Mouse (Mus musculus) embryo, embryonic 9.5 days (tissue): ENCODE measurements around the gene Gm44503.

ENCODE experiments used
- DNase-seq: peaks from one replicate; pipeline ENCODE4 v3.0.0-alpha.2; 2017; ENCODE audit errors: extremely low spot score

Gene Gm44503

GRCm38 (mm10) chr9:72958521-72959450, at the start of gene Gm44503, which contains the start of gene Dyx1c1:
Gene Gm44503, plus strand, starts transcription at chr9:72958852.
Gene Dyx1c1, plus strand, starts transcription at chr9:72958785.
- peak; percentile 88 for DNase-seq

GRCm38 (mm10) chr9:72911381-72911780, 47.3 kb upstream of the Gm44503 start:
- DNase-seq, result no peak

DNA sequence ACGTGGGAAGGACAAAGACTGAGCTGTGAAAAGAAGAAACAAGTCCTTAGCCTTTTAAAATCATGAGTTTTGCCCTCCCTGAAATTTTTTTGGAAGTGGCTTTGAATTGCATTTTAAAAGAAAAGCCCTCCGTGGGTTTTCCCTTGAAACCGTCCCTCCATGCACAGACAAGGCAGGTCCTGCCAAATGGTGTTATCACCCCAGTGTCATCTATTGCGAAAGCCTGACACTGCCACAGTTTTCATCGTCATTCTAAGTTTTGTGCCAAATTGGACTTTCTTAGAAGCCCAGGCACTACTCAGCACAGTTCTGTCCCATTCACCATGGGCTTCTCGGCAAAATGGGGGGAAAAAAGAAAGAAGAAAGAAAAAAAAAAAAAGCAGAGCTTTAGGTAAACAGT, 45.1 kb upstream of the Gm44503 start:
- no peak for DNase-seq

DNA sequence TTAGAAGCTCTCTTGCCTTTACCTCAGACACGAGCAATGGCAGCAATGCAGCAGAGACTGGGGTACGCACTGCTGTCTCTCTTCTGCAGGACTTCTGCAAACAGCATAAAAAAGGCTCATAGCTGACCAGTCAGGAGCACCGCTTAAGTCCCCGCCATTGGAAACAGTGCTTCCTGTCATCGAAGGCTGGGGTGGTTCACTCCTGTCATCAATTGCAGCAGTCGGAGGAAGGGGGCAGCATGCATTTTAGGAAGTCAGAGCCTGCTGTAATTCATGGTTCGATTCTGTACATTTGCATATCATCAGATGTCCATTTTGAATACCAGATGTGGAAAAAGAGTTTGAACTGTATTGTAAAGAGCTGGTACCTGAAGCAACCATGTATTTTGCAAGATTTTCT, 42.9 kb upstream of the Gm44503 start:
- no peak for DNase-seq

- no peak for DNase-seq
Measured at GRCm38 (mm10) chr9:72923068-72923467, 35.6 kb upstream of the Gm44503 start.

DNA sequence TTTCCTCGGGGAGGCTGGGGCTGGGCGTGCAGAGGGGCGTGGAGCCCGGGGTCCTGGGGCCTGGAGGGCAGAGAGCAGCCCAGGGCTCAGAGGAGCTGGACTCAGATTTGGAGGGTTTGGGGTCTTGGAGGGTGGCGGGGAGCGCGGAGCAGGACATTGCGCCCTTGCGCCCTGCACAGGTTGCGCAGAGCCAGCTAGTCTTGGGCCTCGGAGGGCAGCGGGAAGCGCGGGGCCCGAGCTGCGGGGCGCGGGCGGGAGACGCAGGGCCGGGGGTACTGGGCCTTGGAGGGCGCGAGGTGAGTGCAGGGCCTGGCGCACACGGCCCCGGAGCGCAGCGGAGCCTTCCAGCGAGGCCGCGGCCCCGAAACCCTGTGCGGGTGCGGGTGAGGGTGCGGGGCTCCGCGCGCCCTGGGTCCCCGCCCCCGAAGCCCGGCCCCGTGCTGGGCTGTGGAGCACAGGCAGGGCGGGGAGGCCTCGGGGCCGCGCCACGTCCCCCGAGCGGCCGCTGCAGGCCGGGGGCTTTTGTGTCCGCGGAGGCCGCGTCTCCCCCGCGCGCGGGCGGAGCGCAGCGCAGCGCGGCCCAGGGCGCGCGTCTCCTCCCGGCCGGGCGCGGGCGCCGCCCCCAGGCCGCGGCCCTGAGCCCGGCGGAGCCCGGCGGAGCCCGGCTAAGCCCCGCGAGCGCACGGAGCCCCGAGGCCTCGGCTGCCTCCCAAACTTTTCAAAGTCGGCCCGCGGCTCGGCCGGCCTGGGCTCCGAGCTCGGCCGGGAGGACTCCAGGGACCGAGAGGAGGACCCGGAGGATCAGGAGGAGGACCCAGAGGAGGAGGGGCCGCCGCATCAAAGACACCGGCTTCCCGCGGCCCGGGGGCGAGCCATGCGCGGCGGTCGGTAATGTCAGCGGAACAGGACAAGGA, 33.4 kb upstream of the Gm44503 start, which contains the start of gene Pygo1:
TSS of gene Pygo1 (plus strand) at position 625 of the 914 bp plus-strand sequence.
- peak; percentile 79 for DNase-seq

GRCm38 (mm10) chr9:72925935-72926258, 32.8 kb upstream of the Gm44503 start:
- DNase-seq, result no peak

GRCm38 (mm10) chr9:72931166-72931790, 27.4 kb upstream of the Gm44503 start:
- DNase-seq, result no peak

DNA sequence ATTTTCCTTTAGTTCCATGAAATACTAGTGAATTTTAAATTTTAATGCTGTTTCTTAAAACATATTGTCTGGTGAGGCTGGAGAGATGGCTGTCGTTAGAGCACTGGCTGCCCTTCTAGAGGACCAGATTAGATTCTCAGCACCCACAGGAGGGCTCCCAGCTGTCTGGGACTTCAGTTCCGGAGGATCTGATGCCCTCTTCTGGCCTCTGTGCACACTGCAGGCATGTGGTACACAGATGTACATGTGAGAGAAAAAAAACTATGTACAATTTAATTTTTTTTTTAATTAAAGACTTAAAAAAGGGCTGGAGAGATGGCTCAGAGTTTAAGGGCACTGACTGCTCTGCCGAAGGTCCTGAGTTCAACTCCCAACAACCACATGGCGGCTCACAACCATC, 23.3 kb upstream of the Gm44503 start:
- DNase-seq, result no peak

DNA sequence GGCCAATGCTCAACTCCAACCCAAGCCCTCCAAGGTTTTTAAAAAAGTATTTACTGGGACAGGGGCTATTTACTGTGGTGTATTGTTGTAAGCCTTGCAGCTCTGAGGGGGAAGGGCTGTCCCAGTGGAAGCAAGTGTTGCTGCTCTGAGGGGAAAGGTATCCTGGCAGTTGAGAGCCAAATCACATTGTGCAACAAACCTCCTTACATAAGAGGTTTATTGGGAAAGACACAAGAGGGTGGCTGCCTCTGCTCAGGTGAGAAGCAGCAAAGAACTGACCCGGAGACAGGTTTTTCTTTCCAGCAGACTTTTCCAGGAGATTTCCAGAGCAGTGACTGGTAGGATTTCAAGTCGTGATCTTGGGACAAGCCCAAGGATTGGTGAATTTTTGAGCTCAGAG, 22.4 kb upstream of the Gm44503 start:
- DNase-seq, result no peak

- no peak for DNase-seq
Measured at GRCm38 (mm10) chr9:72943424-72943823, 15.2 kb upstream of the Gm44503 start.

GRCm38 (mm10) chr9:72944286-72944685, 14.4 kb upstream of the Gm44503 start:
- no peak for DNase-seq

DNA sequence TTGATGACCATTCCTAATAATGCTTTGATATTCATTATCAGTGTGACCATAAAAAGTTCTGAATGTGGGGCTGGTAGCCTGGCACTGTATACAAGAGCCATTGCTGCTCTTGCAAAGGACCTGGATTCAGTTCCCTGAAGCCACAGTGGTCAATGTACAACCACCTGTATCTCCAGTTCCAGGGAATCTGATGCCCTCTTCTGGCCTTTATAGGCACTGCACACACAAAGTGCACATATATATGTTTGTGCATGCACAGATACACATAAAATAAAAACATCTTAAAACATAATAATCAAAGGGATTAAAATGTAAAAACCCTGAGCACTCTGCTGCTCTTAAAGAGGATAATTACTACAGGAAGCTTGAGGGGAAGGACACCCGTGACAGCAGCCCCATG, 11.6 kb upstream of the Gm44503 start:
- no peak for DNase-seq

DNA sequence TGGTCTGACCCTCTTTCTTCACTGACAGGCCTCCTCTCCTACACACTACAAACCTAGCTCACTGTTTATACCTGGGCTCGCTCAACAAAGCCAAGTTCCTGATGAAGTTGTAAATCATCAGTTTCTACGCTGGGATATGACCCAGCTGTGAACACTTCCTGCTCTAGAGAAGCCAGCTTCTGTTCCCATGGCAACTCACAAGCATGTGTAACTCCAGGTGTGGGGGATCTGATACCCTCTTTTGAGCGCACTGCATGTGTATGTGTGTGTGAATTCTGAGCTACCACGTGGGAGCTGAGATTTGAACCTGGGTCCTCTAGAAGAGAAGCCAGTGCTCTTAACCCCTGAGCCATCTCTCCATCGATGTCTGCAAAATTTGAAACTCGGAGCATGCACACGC, 9.1 kb upstream of the Gm44503 start:
- DNase-seq, result no peak

DNA sequence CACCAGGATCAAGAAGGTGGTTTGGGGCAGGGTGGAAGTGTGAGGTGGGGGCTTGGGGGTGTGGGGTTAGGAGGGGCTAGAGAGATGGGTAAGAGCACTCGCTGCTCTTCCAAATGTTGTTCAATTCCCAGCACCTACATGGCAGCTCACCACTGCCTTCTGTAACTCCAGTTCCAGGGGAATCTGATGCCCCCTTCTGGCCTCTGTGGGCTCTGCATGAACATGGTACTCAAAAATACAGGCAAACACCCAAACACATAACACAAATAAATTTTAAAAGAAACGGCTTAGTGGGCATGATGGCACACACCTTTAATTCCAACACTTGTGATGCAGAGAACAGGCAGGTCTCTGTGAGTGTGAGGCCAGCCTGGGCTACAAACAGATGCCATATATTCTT, 3.9 kb upstream of the Gm44503 start:
- DNase-seq, result peak; percentile 26

DNA sequence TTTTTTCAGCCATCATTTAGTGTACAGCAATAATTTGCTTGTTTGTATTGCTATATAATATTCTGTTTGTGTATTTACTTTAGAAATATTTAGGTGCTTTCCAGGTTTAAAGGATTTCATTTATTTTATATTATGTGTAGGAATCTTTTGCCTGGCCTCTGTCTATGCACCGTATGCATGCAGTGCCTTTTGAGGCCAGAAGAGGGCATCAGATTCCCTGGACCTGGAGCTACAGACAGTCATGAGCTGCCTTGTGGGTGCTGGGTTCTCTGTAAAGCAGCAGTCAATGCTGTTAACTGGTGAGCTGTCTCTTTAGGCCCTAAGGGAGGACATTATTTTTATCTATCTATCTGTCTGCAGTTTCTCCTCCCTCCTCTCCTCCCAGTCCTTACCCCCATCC, 3.1 kb upstream of the Gm44503 start:
- DNase-seq, result peak; percentile 58

DNA sequence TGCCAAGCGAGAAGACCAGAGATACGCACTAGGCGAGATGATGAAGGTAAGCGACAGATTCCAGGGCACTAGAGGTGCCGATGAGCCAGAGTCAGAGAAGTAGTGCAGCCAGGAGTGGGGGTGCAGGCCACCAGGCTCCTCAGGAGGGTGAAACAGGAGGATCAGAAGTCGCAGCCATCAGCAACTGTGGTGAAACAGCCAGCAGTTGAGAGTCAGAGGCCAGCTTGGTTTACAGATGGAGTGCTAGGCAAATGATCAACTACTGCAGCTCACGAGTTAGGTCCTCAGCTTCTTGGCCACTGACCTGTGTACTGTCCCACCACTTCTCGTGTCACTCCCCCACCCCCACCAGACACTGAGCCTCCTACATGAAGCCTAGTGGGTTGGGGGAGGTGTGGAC, 2.7 kb downstream of the Gm44503 start:
- DNase-seq, result no peak

- DNase-seq, result no peak
Measured at GRCm38 (mm10) chr9:72961959-72962358, 3.3 kb downstream of the Gm44503 start.

DNA sequence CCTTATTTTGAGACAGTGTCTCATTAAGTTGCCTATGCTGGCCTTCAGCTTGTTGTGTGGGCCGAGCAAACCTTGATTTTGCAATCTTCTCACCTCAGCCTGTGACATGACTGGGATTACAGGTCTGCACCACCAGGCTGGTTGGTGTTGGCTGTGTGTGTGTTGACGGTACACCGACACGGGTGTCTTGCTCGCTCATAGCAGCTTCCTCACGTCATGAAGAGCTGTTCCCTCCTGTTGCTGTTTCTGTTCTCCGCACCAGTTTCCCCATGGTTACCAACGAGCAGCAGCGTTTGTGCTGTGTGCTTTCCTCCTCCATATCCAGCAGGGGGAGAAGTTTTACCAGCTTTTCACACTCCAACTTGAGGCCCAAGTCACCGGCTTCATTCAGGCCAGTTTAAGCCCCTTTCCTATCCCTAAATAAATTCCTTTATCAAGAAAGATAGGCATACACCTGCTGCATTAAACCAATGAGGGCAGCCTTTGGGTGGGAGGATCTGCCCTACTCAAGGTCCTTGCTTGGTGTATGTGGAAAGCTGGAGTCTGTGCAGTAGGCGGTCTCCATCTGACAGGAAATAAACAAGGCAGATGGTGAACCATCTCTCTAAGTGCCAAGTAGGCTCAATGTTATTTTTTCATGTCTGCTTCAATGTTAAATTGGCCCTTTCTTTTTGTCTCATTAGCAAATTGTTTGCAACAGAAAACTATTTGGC, 9.9 kb downstream of the Gm44503 start:
- peak; percentile 33 for DNase-seq

- DNase-seq, result no peak
Measured at GRCm38 (mm10) chr9:72969874-72970273, 11.2 kb downstream of the Gm44503 start.

DNA sequence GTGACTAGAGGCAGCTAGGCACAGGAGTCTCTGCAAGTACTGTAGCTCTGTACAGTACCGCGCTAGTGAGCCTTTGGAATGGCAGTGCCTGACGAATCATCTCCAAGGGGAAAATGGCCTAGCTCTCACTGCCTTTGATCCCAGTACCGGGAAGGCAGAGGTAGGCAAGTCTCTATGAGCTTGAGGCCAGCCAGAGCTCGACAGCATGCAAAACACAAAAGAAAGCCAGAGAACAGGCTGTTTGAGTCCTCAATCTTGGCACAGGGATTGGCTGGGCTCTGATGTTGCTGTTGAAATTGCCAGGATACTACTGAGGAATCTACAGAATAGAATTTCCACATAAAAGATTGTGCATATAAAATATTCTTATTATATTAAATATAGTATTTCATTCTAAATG, 13.8 kb downstream of the Gm44503 start:
- no peak for DNase-seq
